Mouse (Mus musculus) CD4-positive, CD25-positive, alpha-beta regulatory T cell, adult 2 months (primary cell): Measurements from ENCODE around the gene Olfr455.

ENCODE experiments used
- DNase-seq: peaks from one replicate; pipeline ENCODE4 v3.0.0-alpha.2; 2012; ENCODE audit warnings: low read depth, low spot score

Olfr455 gene

GRCm38 (mm10) chr6:42487114-42487513 is 60.3 kb downstream of the Olfr455 start, which contains the start of gene Olfr456:
Gene Olfr456 (minus strand): TSS chr6:42487214.
- DNase-seq: no peak
